Mouse (Mus musculus): ENCODE data around the gene Eno4.

GRCm38 (mm10) chr19:58952236-58952635 lies 9.0 kb downstream of the Eno4 start:
- TF ChIP-seq GATA1 (IDR thresholded peaks at IDR 0.05; ENCODE audit: borderline replicate concordance, low read length) (no peak), FLI1 (IDR thresholded peaks at IDR 0.05; ENCODE audit: low read length) (no peak)
